Mouse (Mus musculus) ES-E14 (cell line): ENCODE results near the gene Siglecf.

Experiments
- CHD2 ChIP-seq: IDR thresholded peaks from 2 replicates; pipeline ENCODE4 v1.6.1; 2014; ENCODE audit warnings: mild to moderate bottlenecking, low read depth, low read length, inconsistent platforms
- HCFC1 ChIP-seq: IDR thresholded peaks from 2 replicates; pipeline ENCODE4 v1.6.1; 2012; ENCODE audit warnings: low read length, inconsistent platforms, borderline replicate concordance; ENCODE audit not compliant: insufficient read depth
- MAFK ChIP-seq: IDR thresholded peaks from 2 replicates; pipeline ENCODE4 v1.6.1; 2014; ENCODE audit warnings: mild to moderate bottlenecking, low read depth, low read length, inconsistent platforms; ENCODE audit not compliant: insufficient read depth
- ZNF384 ChIP-seq: IDR thresholded peaks from 2 replicates; pipeline ENCODE4 v1.6.1; 2012; ENCODE audit warnings: low read depth, low read length, inconsistent platforms

GRCm38 (mm10) chr7:43343191-43343590 lies 8.0 kb upstream of the Siglecf start:
- TF ChIP-seq ZNF384, result no peak
- TF ChIP-seq HCFC1, result no peak
- TF ChIP-seq CHD2, result no peak
- TF ChIP-seq MAFK, result no peak
